Mouse (Mus musculus) embryonic stem cell, embryonic (primary cell): Measurements from ENCODE around the gene Enpp5.

Source experiments
- CTCF ChIA-PET, 4 experiments: fragments of 300-600 bp in 2 of 4; fragments of 350-600 bp in 2 of 4; sonication (Branson Sonifier 250); formaldehyde crosslinking; loops; one replicate each; lab custom pipeline; 2022; ENCODE audit warnings: inconsistent platforms in 2 of 4; lab: Charles Lee
- POLR2A ChIA-PET, 4 experiments: fragments of 300-600 bp in 2 of 4; fragments of 350-600 bp in 2 of 4; sonication (Branson Sonifier 250); formaldehyde crosslinking; loops; one replicate each; lab custom pipeline; 2022; ENCODE audit warnings: antibody characterized with exemption in 4 of 4, inconsistent platforms in 1 of 4; lab: Charles Lee

Enpp5 gene

GRCm38 (mm10) chr17:44078631-44079350, at the start of gene Enpp5:
Gene Enpp5, plus strand, starts transcription at chr17:44078813.
- POLR2A ChIA-PET = interaction anchor here (0.7 to 1.8 kb wide), 7 partner anchors 10 to 253 kb away, joined by 3 to 9 read pairs (median 4); partner anchors contain the start of gene Enpp4 (in 2 of the 4)
- CTCF ChIA-PET = interaction anchor here in 3 of 4 experiments (0.6 to 1.2 kb wide), 4 partner anchors 51 to 380 kb away, joined by 3 to 4 read pairs (median 3); no protein-coding TSS in a partner anchor

GRCm38 (mm10) chr17:44029616-44030015, 49.0 kb upstream of the Enpp5 start:
- POLR2A ChIA-PET = interaction anchor here in 1 of 4 experiments (0.6 kb wide), 1 partner anchor 462 kb away, joined by 4 read pairs; the partner anchor contains the start of gene Pla2g7
- CTCF ChIA-PET = no interaction called here

- POLR2A ChIA-PET = interaction anchor here in 1 of 4 experiments (1.0 kb wide), 1 partner anchor 10 kb away, joined by 3 read pairs; no protein-coding TSS in a partner anchor
- CTCF ChIA-PET = interaction anchor here in 2 of 4 experiments (0.6 to 0.8 kb wide), 3 partner anchors 157 to 1551 kb away, joined by 3 read pairs; no protein-coding TSS in a partner anchor
Observed at GRCm38 (mm10) chr17:44030776-44031587, 47.6 kb upstream of the Enpp5 start.

GRCm38 (mm10) chr17:44035005-44035404, 43.6 kb upstream of the Enpp5 start:
- ChIA-PET POLR2A (interaction anchor here in 1 of 4 experiments (0.6 kb wide), 1 partner anchor 327 kb away, joined by 4 read pairs; no protein-coding TSS in a partner anchor), CTCF (interaction anchor here in 1 of 4 experiments (0.8 kb wide), 1 partner anchor 8 kb away, joined by 3 read pairs; no protein-coding TSS in a partner anchor)

- POLR2A ChIA-PET = no interaction called here
- CTCF ChIA-PET = interaction anchor here in 3 of 4 experiments (0.5 to 1.0 kb wide), 3 partner anchors 54 to 1037 kb away, joined by 3 read pairs; no protein-coding TSS in a partner anchor
Observed at GRCm38 (mm10) chr17:44038656-44039055, 40.0 kb upstream of the Enpp5 start.

GRCm38 (mm10) chr17:44040449-44040848, 38.2 kb upstream of the Enpp5 start:
- ChIA-PET POLR2A (no interaction called here), CTCF (no interaction called here)

GRCm38 (mm10) chr17:44042301-44042700, 36.3 kb upstream of the Enpp5 start:
- ChIA-PET CTCF (no interaction called here), POLR2A (no interaction called here)

GRCm38 (mm10) chr17:44042861-44043260, 35.8 kb upstream of the Enpp5 start:
- POLR2A ChIA-PET = no interaction called here
- CTCF ChIA-PET = no interaction called here

GRCm38 (mm10) chr17:44053427-44053826, 25.2 kb upstream of the Enpp5 start:
- ChIA-PET CTCF (interaction anchor here in 1 of 4 experiments (0.5 to 0.6 kb wide), 2 partner anchors 459 to 761 kb away, joined by 3 read pairs; no protein-coding TSS in a partner anchor), POLR2A (no interaction called here)

GRCm38 (mm10) chr17:44057123-44057522, 21.5 kb upstream of the Enpp5 start:
- ChIA-PET CTCF (no interaction called here), POLR2A (no interaction called here)

GRCm38 (mm10) chr17:44058145-44058544, 20.5 kb upstream of the Enpp5 start:
- POLR2A ChIA-PET = no interaction called here
- CTCF ChIA-PET = no interaction called here

GRCm38 (mm10) chr17:44060781-44061180, 17.8 kb upstream of the Enpp5 start:
- POLR2A ChIA-PET = no interaction called here

GRCm38 (mm10) chr17:44061289-44061890, 17.2 kb upstream of the Enpp5 start:
- ChIA-PET POLR2A (no interaction called here), CTCF (interaction anchor here in 1 of 4 experiments (0.5 kb wide), 1 partner anchor 316 kb away, joined by 3 read pairs; no protein-coding TSS in a partner anchor)

More at GRCm38 (mm10) chr17:44060781-44061180, 17.8 kb upstream of the Enpp5 start:
- CTCF ChIA-PET = no interaction called here

- CTCF ChIA-PET = no interaction called here
Observed at GRCm38 (mm10) chr17:44068876-44069275, 9.7 kb upstream of the Enpp5 start.

GRCm38 (mm10) chr17:44071680-44072079, 6.9 kb upstream of the Enpp5 start:
- ChIA-PET CTCF (no interaction called here), POLR2A (no interaction called here)

More at GRCm38 (mm10) chr17:44068876-44069275, 9.7 kb upstream of the Enpp5 start:
- POLR2A ChIA-PET = interaction anchor here in 2 of 4 experiments (0.6 to 1.6 kb wide), 2 partner anchors 10 to 822 kb away, joined by 3 to 5 read pairs; partner anchors contain the start of gene Enpp5 (in 1 of the 2)

- ChIA-PET POLR2A (no interaction called here), CTCF (interaction anchor here in 2 of 4 experiments (0.5 to 1.5 kb wide), 3 partner anchors 54 to 181 kb away, joined by 3 to 5 read pairs (median 4); no protein-coding TSS in a partner anchor)
Observed at GRCm38 (mm10) chr17:44075601-44076000, 3.0 kb upstream of the Enpp5 start.

GRCm38 (mm10) chr17:44076051-44076680, 2.4 kb upstream of the Enpp5 start:
- ChIA-PET CTCF (interaction anchor here in 3 of 4 experiments (0.5 to 1.8 kb wide), 5 partner anchors 46 to 180 kb away, joined by 3 to 6 read pairs (median 4); no protein-coding TSS in a partner anchor), POLR2A (no interaction called here)
